Comparison of ENCODE assay signal across 8 mouse cellular contexts in the genomic region with DNA sequence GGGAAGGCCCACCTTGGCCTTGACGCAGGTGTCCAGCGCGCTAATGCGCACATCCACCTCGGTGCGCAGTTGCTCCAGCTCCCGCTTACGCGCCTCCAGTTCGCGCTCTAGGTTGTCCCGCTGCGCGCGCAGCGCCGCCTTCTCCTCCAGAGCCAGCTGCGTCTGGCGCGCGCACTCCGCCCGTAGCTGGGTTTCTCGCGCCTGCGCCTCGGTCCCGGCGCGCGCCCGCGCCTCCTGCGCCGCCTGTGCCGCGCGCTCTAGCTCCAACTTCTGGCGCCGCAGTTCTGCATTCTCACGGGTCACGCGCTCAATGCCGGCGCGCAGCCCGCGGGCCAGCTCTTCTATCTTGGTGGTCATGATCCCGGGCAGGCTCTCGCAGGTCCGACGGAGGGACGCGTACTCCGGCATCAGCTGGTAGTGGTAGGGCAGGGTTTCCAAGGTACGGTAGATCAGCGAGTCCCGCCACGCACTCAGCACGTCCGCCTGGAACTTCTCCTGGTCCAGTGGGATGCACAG. TPM values are rescaled to one million over a fixed set of nuclear protein-coding genes. Genes with fewer than 3 reads are reported as not detected.
DNase-seq lines count a peak whose midpoint lies in the region; ATAC-seq and TF ChIP-seq lines count a peak whose summit lies in the region.

No protein-coding gene starts in this region.

- TF ChIP-seq POLR2A in liver, adult 2 months (IDR thresholded peaks at IDR 0.05; ENCODE audit: extremely low read depth, insufficient read depth, low read length) = no peak

- H3K9me3 ChIP-seq in E14TG2a.4 (ENCODE audit: low read length) = no peaks in the 10 kb centered on the region
- H3K9me3 ChIP-seq in forebrain, embryonic 10.5 days = no peaks in the 10 kb centered on the region
- no peaks in the 10 kb centered on the region for H3K9me3 ChIP-seq in heart, embryonic 12.5 days (replicated peaks)
- no peaks in the 10 kb centered on the region for H3K9me3 ChIP-seq in kidney, embryonic 15.5 days (replicated peaks)

- peaks cover 54% of the 10 kb centered on the region for H3K4me1 ChIP-seq in E14TG2a.4 (replicated peaks; ENCODE audit: low read depth, low read length)
- H3K4me1 ChIP-seq in forebrain, embryonic 10.5 days = peaks cover 32% of the 10 kb centered on the region
- peaks cover 18% of the 10 kb centered on the region for H3K4me1 ChIP-seq in heart, embryonic 12.5 days (replicated peaks)
- H3K4me1 ChIP-seq in kidney, embryonic 15.5 days = peaks cover 23% of the 10 kb centered on the region
- no peaks in the 10 kb centered on the region; the same call in 1 of the 2 replicates for H3K4me1 ChIP-seq in liver, adult 2 months (ENCODE audit: control insufficient read depth, insufficient read depth, low read length)

- H3K9ac ChIP-seq in heart, embryonic 12.5 days = peak overlapping the region; percentile 65
- peak overlapping the region; percentile 44 for H3K9ac ChIP-seq in kidney, embryonic 15.5 days
- peak overlapping the region; percentile 51 for H3K9ac ChIP-seq in liver, adult 2 months (ENCODE audit: low read depth, low read length)

- under 1% methylated on average over 61 of the region's 61 CpGs for WGBS in forebrain, embryonic 10.5 days
- WGBS in heart, embryonic 12.5 days = under 1% methylated on average over 61 of the region's 61 CpGs
- under 1% methylated on average over 61 of the region's 61 CpGs for WGBS in kidney, embryonic 15.5 days
- 2% methylated on average over 61 of the region's 61 CpGs for WGBS in liver, adult 2 months

- peaks cover 7% of the 10 kb centered on the region; the same call in 1 of the 2 replicates for H3K36me3 ChIP-seq in E14TG2a.4 (ENCODE audit: insufficient read depth, low read length)
- no peaks in the 10 kb centered on the region for H3K36me3 ChIP-seq in forebrain, embryonic 10.5 days (replicated peaks)
- H3K36me3 ChIP-seq in heart, embryonic 12.5 days = no peaks in the 10 kb centered on the region
- H3K36me3 ChIP-seq in kidney, embryonic 15.5 days = no peaks in the 10 kb centered on the region
- H3K36me3 ChIP-seq in liver, adult 2 months (ENCODE audit: control insufficient read depth, insufficient read depth, low read length) = no peaks in the 10 kb centered on the region

- ATAC-seq in heart, embryonic 12.5 days (ENCODE audit: insufficient number of reproducible peaks, low FRiP score) = peak; percentile 34
- peak; percentile 70 for ATAC-seq in kidney, embryonic 15.5 days (replicated peaks; ENCODE audit: low FRiP score)

- H3K4me3 ChIP-seq in E14TG2a.4 (replicated peaks; ENCODE audit: low read length) = peak overlapping the region; percentile 81
- peak overlapping the region; percentile 55 for H3K4me3 ChIP-seq in forebrain, embryonic 10.5 days
- peak overlapping the region; percentile 49 for H3K4me3 ChIP-seq in heart, embryonic 12.5 days
- peak overlapping the region; percentile 51 for H3K4me3 ChIP-seq in kidney, embryonic 15.5 days (replicated peaks)
- peak overlapping the region; percentile 52 for H3K4me3 ChIP-seq in liver, adult 2 months (ENCODE audit: insufficient read depth, low read depth, low read length)

- H3K79me2 ChIP-seq in liver, adult 2 months (ENCODE audit: control insufficient read depth, insufficient read depth, low read length) = no peaks in the 10 kb centered on the region

- no peak for TF ChIP-seq CTCF in E14TG2a.4 (conservative IDR thresholded peaks at IDR 0.05; ENCODE audit: low read length)
- no peak for TF ChIP-seq CTCF in liver, adult 2 months (IDR thresholded peaks at IDR 0.05; ENCODE audit: low read depth, low read length)

- DNase-seq in c-Kit-positive CD71-negative TER-119-negative erythroid progenitor cells, embryonic 14.5 days (ENCODE audit: low read depth) = peak; percentile 65
- DNase-seq in forebrain, embryonic 10.5 days (ENCODE audit: extremely low spot score, low spot score) = peak; percentile 74
- DNase-seq in liver, adult 2 months (ENCODE audit: extremely low read depth, low read depth, low spot score) = no peak
- peak; percentile 75 for DNase-seq in neural tube, embryonic 10.5 days (ENCODE audit: extremely low spot score, low spot score)
- DNase-seq in thymus, postnatal 10 days (ENCODE audit: low spot score in 2 of 2) = peak; percentile 59 to 69

- peak overlapping the region; percentile 83 for H3K4me2 ChIP-seq in heart, embryonic 12.5 days
- H3K4me2 ChIP-seq in kidney, embryonic 15.5 days = peak overlapping the region; percentile 90

- peaks cover 71% of the 10 kb centered on the region for H3K27me3 ChIP-seq in E14TG2a.4 (ENCODE audit: insufficient read depth, low read length)
- H3K27me3 ChIP-seq in forebrain, embryonic 10.5 days (ENCODE audit: poor library complexity, severe bottlenecking) = peaks cover 75% of the 10 kb centered on the region
- peaks cover 69% of the 10 kb centered on the region for H3K27me3 ChIP-seq in heart, embryonic 12.5 days (replicated peaks)
- peaks cover 50% of the 10 kb centered on the region for H3K27me3 ChIP-seq in kidney, embryonic 15.5 days
- 0 out of 2 replicates have a peak, but pooled peaks cover 3% of the 10 kb centered on the region for H3K27me3 ChIP-seq in liver, adult 2 months (ENCODE audit: control insufficient read depth, insufficient read depth, low read length)

- H3K27ac ChIP-seq in forebrain, embryonic 10.5 days = peak overlapping the region; percentile 45
- H3K27ac ChIP-seq in heart, embryonic 12.5 days (ENCODE audit: poor library complexity, severe bottlenecking) = no peak overlapping the region
- H3K27ac ChIP-seq in kidney, embryonic 15.5 days = no peak overlapping the region
- H3K27ac ChIP-seq in liver, adult 2 months (replicated peaks; ENCODE audit: insufficient read depth, low read depth, low read length) = no peak overlapping the region

RNA-seq across cellular contexts. Expression of a gene that starts 3.9 kb away (rescaled TPM):
- 43.3 and 47.5 TPM in 2 replicates for polyA plus RNA-seq in forebrain, embryonic 10.5 days (2016; fragmentation: Nextera tagmentation; extraction: Ambion mirVana)
- 184 and 202 TPM in 2 replicates for polyA plus RNA-seq in heart, embryonic 12.5 days (2016; fragmentation: Nextera tagmentation; extraction: Ambion mirVana)
- 136 and 143 TPM in 2 replicates for polyA plus RNA-seq in kidney, embryonic 15.5 days (2015; fragmentation: Nextera tagmentation; extraction: Ambion mirVana)
- total RNA-seq in liver, adult 2 months (2014; rRNA removed) = 15.3 and 22.8 TPM in 2 replicates
- 128 and 132 TPM in 2 replicates for polyA plus RNA-seq in liver, adult 2 months (2012; rRNA removed)

RNA-seq across cellular contexts. Expression of a gene that starts 17.9 kb away (rescaled TPM):
- polyA plus RNA-seq in forebrain, embryonic 10.5 days (2016; fragmentation: Nextera tagmentation; extraction: Ambion mirVana) = 0.47 TPM in 1 of 2 replicates, not detected in the other
- 0.83 and 1.4 TPM in 2 replicates for polyA plus RNA-seq in heart, embryonic 12.5 days (2016; fragmentation: Nextera tagmentation; extraction: Ambion mirVana)
- 0.52 and 1.2 TPM in 2 replicates for polyA plus RNA-seq in kidney, embryonic 15.5 days (2015; fragmentation: Nextera tagmentation; extraction: Ambion mirVana)
- total RNA-seq in liver, adult 2 months (2014; rRNA removed) = not detected in 2 replicates
- polyA plus RNA-seq in liver, adult 2 months (2012; rRNA removed) = 0.05 TPM in 1 of 2 replicates, not detected in the other

RNA-seq across cellular contexts. Expression of a gene that starts 19.7 kb away (rescaled TPM):
- 21.3 and 22.3 TPM in 2 replicates for polyA plus RNA-seq in forebrain, embryonic 10.5 days (2016; fragmentation: Nextera tagmentation; extraction: Ambion mirVana)
- 11.6 and 12.8 TPM in 2 replicates for polyA plus RNA-seq in heart, embryonic 12.5 days (2016; fragmentation: Nextera tagmentation; extraction: Ambion mirVana)
- polyA plus RNA-seq in kidney, embryonic 15.5 days (2015; fragmentation: Nextera tagmentation; extraction: Ambion mirVana) = 21.3 and 22.9 TPM in 2 replicates
- total RNA-seq in liver, adult 2 months (2014; rRNA removed) = 11.6 and 12.7 TPM in 2 replicates
- 12.9 and 15.5 TPM in 2 replicates for polyA plus RNA-seq in liver, adult 2 months (2012; rRNA removed)

RNA-seq across cellular contexts. Expression of a gene that starts 21.9 kb away (rescaled TPM):
- polyA plus RNA-seq in forebrain, embryonic 10.5 days (2016; fragmentation: Nextera tagmentation; extraction: Ambion mirVana) = 1.8 TPM in 2 replicates
- polyA plus RNA-seq in heart, embryonic 12.5 days (2016; fragmentation: Nextera tagmentation; extraction: Ambion mirVana) = 2.7 and 3.8 TPM in 2 replicates
- 1.4 and 2.0 TPM in 2 replicates for polyA plus RNA-seq in kidney, embryonic 15.5 days (2015; fragmentation: Nextera tagmentation; extraction: Ambion mirVana)
- 2.3 and 3.8 TPM in 2 replicates for total RNA-seq in liver, adult 2 months (2014; rRNA removed)
- polyA plus RNA-seq in liver, adult 2 months (2012; rRNA removed) = 3.7 and 5.2 TPM in 2 replicates

RNA-seq across cellular contexts. Expression of a gene that starts 29.6 kb away (rescaled TPM):
- 6.7 and 7.4 TPM in 2 replicates for polyA plus RNA-seq in forebrain, embryonic 10.5 days (2016; fragmentation: Nextera tagmentation; extraction: Ambion mirVana)
- polyA plus RNA-seq in heart, embryonic 12.5 days (2016; fragmentation: Nextera tagmentation; extraction: Ambion mirVana) = 25.6 and 28.8 TPM in 2 replicates
- polyA plus RNA-seq in kidney, embryonic 15.5 days (2015; fragmentation: Nextera tagmentation; extraction: Ambion mirVana) = 50.2 and 53.0 TPM in 2 replicates
- 603 and 678 TPM in 2 replicates for total RNA-seq in liver, adult 2 months (2014; rRNA removed)
- 798 and 871 TPM in 2 replicates for polyA plus RNA-seq in liver, adult 2 months (2012; rRNA removed)
